Mouse (Mus musculus) heart, adult 2 months (tissue): ENCODE measurements around the gene Coa4. TPM values are rescaled to one million over a fixed set of nuclear protein-coding genes. Genes with fewer than 3 reads are reported as not detected.

Source experiments
- DNase-seq, 2 experiments: peaks; one replicate each; pipeline ENCODE4 v3.0.0; 2021
- H3K27ac ChIP-seq: fragments of 200-600 bp; 2 replicates; pipeline ENCODE4 v1.8.1; 2022
- H3K27me3 ChIP-seq: fragments of 200-500 bp; 2 replicates; pipeline ENCODE4 v1.6.1; 2012; ENCODE audit warnings: mild to moderate bottlenecking, low read length, inconsistent platforms, mixed read lengths; ENCODE audit not compliant: control insufficient read depth, insufficient read depth
- H3K36me3 ChIP-seq: fragments of 200-500 bp; 2 replicates; pipeline ENCODE4 v1.6.1; 2012; ENCODE audit warnings: low read length, inconsistent platforms; ENCODE audit not compliant: control insufficient read depth, insufficient read depth
- H3K4me1 ChIP-seq: fragments of 200-500 bp; 2 replicates; pipeline ENCODE4 v1.6.1; 2011; ENCODE audit warnings: low read length; ENCODE audit not compliant: control insufficient read depth, insufficient read depth
- H3K4me3 ChIP-seq: fragments of 200-600 bp; 2 replicates; pipeline ENCODE4 v1.8.1; 2022
- H3K79me2 ChIP-seq: fragments of 200-500 bp; replicated peaks from 2 replicates; pipeline ENCODE4 v1.6.1; 2012; ENCODE audit warnings: mild to moderate bottlenecking, inconsistent platforms, low read length, moderate library complexity, mixed read lengths; ENCODE audit not compliant: control insufficient read depth, insufficient read depth
- H3K9ac ChIP-seq: fragments of 200-500 bp; 2 replicates; pipeline ENCODE4 v1.6.1; 2012; ENCODE audit warnings: low read depth, mild to moderate bottlenecking, control low read depth, inconsistent platforms, low read length, mixed read lengths
- CTCF ChIP-seq: fragments of 200-600 bp; IDR thresholded peaks from 2 replicates; pipeline ENCODE4 v1.8.1; 2022; ENCODE audit warnings: antibody characterized with exemption, mild to moderate bottlenecking, moderate library complexity
- EP300 ChIP-seq: fragments of 200-500 bp; IDR thresholded peaks from 2 replicates; pipeline ENCODE4 v1.6.1; 2011; ENCODE audit warnings: low read depth, low read length, control low read depth; ENCODE audit not compliant: insufficient read depth
- POLR2A ChIP-seq: fragments of 200-500 bp; IDR thresholded peaks from 2 replicates; pipeline ENCODE4 v1.6.1; 2011; ENCODE audit warnings: mild to moderate bottlenecking, low read depth, low read length, control low read depth; ENCODE audit not compliant: insufficient read depth
- WGBS: fragments of 180-500 bp; shearing (Covaris S2); methylation state at CpG from one replicate; pipeline ENCODE4 v1.1.7; 2018; 5-methylcytosine and 5-hydroxymethylcytosine counted together
- intact Hi-C: fragments of 180-260 bp; cut with DNase I; formaldehyde crosslinking; loops from one replicate; pipeline ENCODE4 v1.15.1; 2025
- polyA plus RNA-seq: library from polyadenylated mRNA; depleted of rRNA; stranded (reverse); fragments of >200 nt; gene quantifications from 2 replicates; pipeline ENCODE4 v1.2.3, GENCODE M21; 2012
- total RNA-seq, 2 experiments: library from RNA; stranded (reverse); gene quantifications; 2 replicates each; pipeline ENCODE4 v1.2.3; 2021

Gene Coa4
- total and polyA plus RNA-seq, 3 experiments, result 14.1 to 20.0 (median 15.4) TPM

DNA sequence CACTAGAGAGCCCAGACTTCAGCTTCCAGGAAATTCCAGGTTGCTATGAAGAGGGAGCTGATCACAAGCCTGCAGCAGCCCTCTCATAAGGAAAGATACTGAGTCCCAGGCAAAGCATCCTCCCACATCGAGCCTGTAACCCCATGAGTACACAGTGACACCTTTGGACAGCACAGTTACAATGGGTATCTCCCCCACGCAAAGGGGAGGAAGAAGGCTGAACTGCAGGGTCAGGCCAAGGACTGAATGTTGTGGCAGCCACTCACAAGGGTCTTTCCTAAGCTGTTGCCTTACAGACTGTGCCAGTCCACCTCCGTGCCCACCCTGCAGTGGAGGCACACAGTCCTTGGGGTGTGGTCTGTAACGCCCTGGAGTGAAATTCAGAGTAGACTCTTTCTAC lies 30.4 kb upstream of the Coa4 start:
- no peak overlapping the region for H3K9ac ChIP-seq
- H3K27me3 ChIP-seq, result no peaks in the 10 kb centered on the region
- H3K36me3 ChIP-seq, result no peaks in the 10 kb centered on the region
- H3K27ac ChIP-seq, result no peak overlapping the region
- no peak for DNase-seq
- H3K79me2 ChIP-seq, result no peaks in the 10 kb centered on the region
- H3K4me3 ChIP-seq, result no peak overlapping the region
- TF ChIP-seq CTCF, result no peak
- TF ChIP-seq POLR2A, result no peak
- no peak for TF ChIP-seq EP300
- intact Hi-C loops, result no loop called here
- WGBS, result 56% methylated on average over 4 of the region's 4 CpGs
- H3K4me1 ChIP-seq, result peaks cover 2% of the 10 kb centered on the region; the same call in 1 of the 2 replicates

- Histone ChIP-seq H3K4me1 (no peaks in the 10 kb centered on the region), H3K27me3 (no peaks in the 10 kb centered on the region), H3K36me3 (no peaks in the 10 kb centered on the region), H3K79me2 (no peaks in the 10 kb centered on the region), H3K4me3 (no peak overlapping the region), H3K27ac (no peak overlapping the region), H3K9ac (no peak overlapping the region)
- intact Hi-C loops, result no loop called here
- 52% methylated on average over 3 of the region's 3 CpGs for WGBS
- TF ChIP-seq CTCF (no peak), POLR2A (no peak), EP300 (no peak)
- no peak for DNase-seq
These were observed 28.2 kb upstream of the Coa4 start for GRCm38 (mm10) chr7:100508670-100509069.

GRCm38 (mm10) chr7:100511602-100512001 lies 25.3 kb upstream of the Coa4 start:
- Histone ChIP-seq H3K79me2 (no peaks in the 10 kb centered on the region), H3K9ac (no peak overlapping the region), H3K36me3 (no peaks in the 10 kb centered on the region), H3K27ac (no peak overlapping the region), H3K4me1 (no peaks in the 10 kb centered on the region), H3K4me3 (no peak overlapping the region), H3K27me3 (no peaks in the 10 kb centered on the region)
- no peak for DNase-seq
- WGBS, result 58% methylated on average over 8 of the region's 8 CpGs
- no peak for TF ChIP-seq CTCF
- no peak for TF ChIP-seq EP300
- no peak for TF ChIP-seq POLR2A
- intact Hi-C loops, result no loop called here

DNA sequence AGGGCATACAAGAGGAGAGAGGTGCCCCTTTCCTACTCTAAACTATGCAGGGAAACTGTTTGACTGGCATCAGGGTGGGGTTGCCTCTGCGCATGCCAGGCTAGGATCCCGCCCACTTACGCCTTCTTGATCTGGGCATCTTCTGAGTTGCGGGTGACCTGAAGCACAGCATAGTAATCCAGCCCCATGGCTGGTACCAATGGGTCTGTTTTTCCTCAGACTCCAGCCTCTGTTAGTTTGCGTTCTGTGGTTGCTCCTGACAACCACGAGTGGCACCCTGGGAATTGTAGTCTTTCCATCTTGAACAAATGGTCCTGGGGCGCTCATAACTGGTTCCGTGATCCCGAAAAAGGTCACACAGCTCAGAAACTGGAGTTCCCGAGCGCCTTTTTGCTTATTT lies 22.3 kb upstream of the Coa4 start, which contains the start of gene Dnajb13:
Gene Dnajb13, minus strand, starts transcription at position 388 of the 400 bp plus-strand sequence.
- intact Hi-C loops, result no loop called here
- H3K4me1 ChIP-seq, result no peaks in the 10 kb centered on the region
- DNase-seq, result no peak
- H3K4me3 ChIP-seq, result no peak within 1 kb of the TSS
- H3K27me3 ChIP-seq, result no peaks in the 10 kb centered on the region
- no peaks in the 10 kb centered on the region for H3K36me3 ChIP-seq
- H3K9ac ChIP-seq, result no peak within 1 kb of the TSS
- WGBS, result 48% methylated on average over 11 of the region's 11 CpGs
- no peaks in the 10 kb centered on the region for H3K79me2 ChIP-seq
- H3K27ac ChIP-seq, result no peak within 1 kb of the TSS
- TF ChIP-seq POLR2A (no peak), EP300 (no peak), CTCF (no peak)

GRCm38 (mm10) chr7:100520204-100520603 lies 16.7 kb upstream of the Coa4 start:
- DNase-seq, result no peak
- TF ChIP-seq EP300, result no peak
- no peak for TF ChIP-seq POLR2A
- intact Hi-C loops, result loop anchor here (1.0 to 10.0 kb wide), 4 partner anchors 117 to 275 kb away; no protein-coding TSS in a partner anchor
- Histone ChIP-seq H3K4me1 (no peaks in the 10 kb centered on the region; the same call in 1 of the 2 replicates), H3K79me2 (no peaks in the 10 kb centered on the region), H3K9ac (no peak overlapping the region), H3K27ac (no peak overlapping the region), H3K27me3 (no peaks in the 10 kb centered on the region), H3K4me3 (no peak overlapping the region), H3K36me3 (no peaks in the 10 kb centered on the region)
- WGBS, result 57% methylated on average over 7 of the region's 7 CpGs

DNA sequence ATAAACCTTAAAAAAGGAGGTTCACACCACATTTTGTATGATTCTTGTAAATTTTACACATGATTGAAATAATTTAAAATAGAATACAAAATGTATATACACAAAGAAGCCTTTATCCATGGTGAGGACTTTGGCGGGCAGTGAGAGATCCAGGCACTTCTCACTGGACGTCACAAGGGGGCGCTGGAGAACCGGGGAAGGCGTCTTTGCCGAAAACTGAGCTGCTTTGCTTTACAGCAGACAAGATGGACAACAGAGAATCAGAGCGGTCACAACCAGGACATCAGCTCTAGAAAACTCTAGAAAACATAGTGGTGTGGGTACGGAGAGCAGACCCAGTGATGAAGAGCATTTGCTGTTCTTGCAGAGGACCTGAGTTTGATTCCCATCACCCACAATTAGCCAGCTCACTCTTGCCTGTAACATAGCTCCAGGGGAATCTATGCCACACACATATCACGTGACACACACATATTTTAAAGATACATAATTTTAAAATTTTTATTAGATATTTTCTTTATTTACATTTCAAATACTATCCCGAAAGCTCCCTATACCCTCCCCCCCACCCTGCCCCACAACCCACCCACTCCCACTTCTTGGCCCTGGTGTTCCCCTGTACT lies 16.1 kb upstream of the Coa4 start:
- no peak overlapping the region for H3K4me3 ChIP-seq
- intact Hi-C loops, result loop anchor here (1.0 to 10.0 kb wide), 4 partner anchors 116 to 274 kb away; no protein-coding TSS in a partner anchor
- H3K27me3 ChIP-seq, result no peaks in the 10 kb centered on the region
- no peak overlapping the region for H3K27ac ChIP-seq
- H3K9ac ChIP-seq, result no peak overlapping the region
- TF ChIP-seq EP300, result peak; percentile 90
- TF ChIP-seq CTCF, result 0 out of 2 replicates have a peak, but pooled peaks have one; percentile 99
- no peak for TF ChIP-seq POLR2A
- no peaks in the 10 kb centered on the region for H3K79me2 ChIP-seq
- no peaks in the 10 kb centered on the region for H3K36me3 ChIP-seq
- H3K4me1 ChIP-seq, result no peaks in the 10 kb centered on the region; the same call in 1 of the 2 replicates
- WGBS, result 16% methylated on average over 10 of the region's 10 CpGs
- DNase-seq, result peak; percentile 75 to 88
